Mouse (Mus musculus) embryonic facial prominence, embryonic 10.5 days (tissue): Measurements from ENCODE around the gene Pik3cg. TPM values are rescaled to one million over a fixed set of nuclear protein-coding genes. Genes with fewer than 3 reads are reported as not detected.

Source experiments
- DNase-seq: peaks from one replicate; pipeline ENCODE4 v3.0.0-alpha.2; 2017; ENCODE audit warnings: low spot score
- H3K27ac ChIP-seq: fragments of 300-500 bp; sonication (generic); replicated peaks from 2 replicates; pipeline ENCODE4 v1.5.1; 2016; ENCODE audit warnings: mild to moderate bottlenecking
- H3K27me3 ChIP-seq: fragments of 300-500 bp; sonication (generic); replicated peaks from 2 replicates; pipeline ENCODE4 v1.6.1; 2016; ENCODE audit warnings: low read depth, mild to moderate bottlenecking; ENCODE audit not compliant: poor library complexity, severe bottlenecking
- H3K36me3 ChIP-seq: fragments of 300-500 bp; sonication (generic); replicated peaks from 2 replicates; pipeline ENCODE4 v1.6.1; 2016; ENCODE audit warnings: mild to moderate bottlenecking, moderate library complexity
- H3K4me1 ChIP-seq: fragments of 300-500 bp; sonication (generic); 2 replicates; pipeline ENCODE4 v1.6.1; 2016
- H3K4me3 ChIP-seq: fragments of 300-500 bp; sonication (generic); 2 replicates; pipeline ENCODE4 v1.5.1; 2016; ENCODE audit warnings: mild to moderate bottlenecking, moderate library complexity
- H3K9me3 ChIP-seq: fragments of 300-500 bp; sonication (generic); 2 replicates; pipeline ENCODE4 v1.6.1; 2016; ENCODE audit warnings: mild to moderate bottlenecking
- WGBS: fragments of 180-500 bp; shearing (Covaris S2); methylation state at CpG from one replicate; pipeline ENCODE4 v1.1.7; 2016; 5-methylcytosine and 5-hydroxymethylcytosine counted together
- polyA plus RNA-seq: library from polyadenylated mRNA; unstranded; fragments of >200 nt; fragmentation: Nextera tagmentation; extraction: Ambion mirVana; gene quantifications from 2 replicates; pipeline ENCODE4 v1.2.1, GENCODE M21; 2016

Pik3cg gene
- polyA plus RNA-seq, 1 experiment from 2014 or later = 1.0 TPM

DNA sequence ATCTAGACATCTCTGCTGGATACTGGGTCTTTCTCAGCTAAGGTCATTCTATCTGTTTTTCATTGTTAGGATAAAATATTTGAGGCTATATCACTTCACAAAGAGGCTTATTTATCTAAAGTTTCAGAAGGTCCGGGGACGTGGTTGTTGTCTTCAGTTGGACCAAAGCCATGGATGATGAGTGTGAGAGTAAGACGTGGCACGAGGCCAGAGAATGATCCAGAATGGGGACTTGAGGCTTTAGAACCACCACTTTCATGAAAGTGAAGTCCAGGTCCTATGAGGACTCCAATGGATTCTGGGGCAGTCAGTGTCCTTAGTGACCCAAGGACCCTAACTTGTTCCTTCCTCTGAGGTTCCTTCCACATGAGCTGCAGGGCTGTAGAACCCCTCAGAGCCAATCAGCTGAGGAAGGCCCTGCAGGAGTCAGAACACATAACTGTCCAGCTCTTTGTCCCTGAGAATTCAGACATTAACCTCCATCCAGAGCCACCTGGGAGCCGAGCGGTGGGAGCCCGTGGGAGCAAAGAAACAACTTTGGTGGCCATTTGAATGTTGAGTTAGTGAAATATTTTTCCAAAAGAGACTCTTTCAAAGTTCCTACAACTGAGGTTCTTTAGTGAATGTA, 14.4 kb upstream of the Pik3cg start:
- Histone ChIP-seq H3K27ac (no peak overlapping the region), H3K9me3 (no peaks in the 10 kb centered on the region), H3K36me3 (no peaks in the 10 kb centered on the region), H3K27me3 (no peaks in the 10 kb centered on the region), H3K4me3 (no peak overlapping the region), H3K4me1 (peaks cover 6% of the 10 kb centered on the region; the same call in 1 of the 2 replicates)
- no peak for DNase-seq
- 95% methylated on average over 7 of the region's 7 CpGs for WGBS

DNA sequence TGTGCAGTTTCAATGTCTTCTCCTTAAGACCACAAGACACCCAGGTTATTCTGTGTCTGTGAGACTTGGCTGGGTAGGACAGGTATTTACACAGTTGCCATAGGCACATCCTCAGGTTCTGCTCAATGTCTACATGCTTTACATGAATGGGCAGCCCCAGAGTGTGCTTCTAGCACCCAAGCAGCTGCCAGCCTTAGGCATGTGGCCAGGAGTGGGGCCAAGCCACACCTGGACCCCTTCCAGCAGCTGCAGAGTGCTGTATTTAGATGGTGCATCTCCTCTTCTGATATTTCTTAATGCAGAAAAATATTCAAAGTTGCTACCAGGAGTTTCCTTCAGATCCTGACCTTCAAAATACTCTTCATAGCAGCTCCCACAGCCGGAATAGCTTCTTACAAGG, 11.9 kb upstream of the Pik3cg start:
- Histone ChIP-seq H3K27ac (no peak overlapping the region), H3K36me3 (no peaks in the 10 kb centered on the region), H3K4me3 (no peak overlapping the region), H3K27me3 (no peaks in the 10 kb centered on the region), H3K4me1 (peaks cover 6% of the 10 kb centered on the region; the same call in 1 of the 2 replicates), H3K9me3 (no peaks in the 10 kb centered on the region)
- no peak for DNase-seq
- 63% methylated on average over 1 of the region's 1 CpGs for WGBS

DNA sequence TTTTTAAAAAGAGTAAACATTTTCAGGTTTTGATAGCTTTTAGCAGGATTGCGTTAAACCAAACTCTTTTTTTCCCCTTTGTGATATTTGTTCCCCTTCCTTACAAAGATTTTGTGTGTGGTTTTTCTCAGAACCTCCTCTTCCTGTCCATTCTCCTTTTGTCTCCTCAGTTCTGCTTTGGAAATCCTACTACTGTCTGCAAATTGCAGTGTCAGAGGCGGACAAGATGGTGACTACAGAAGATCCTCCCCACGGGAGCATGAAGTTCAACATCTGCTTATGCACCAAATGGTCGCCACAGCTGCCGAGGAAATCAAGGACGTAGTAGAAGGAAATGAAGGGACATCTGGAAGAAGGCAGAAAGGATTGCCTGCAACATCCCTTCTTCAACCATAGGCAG, 6.7 kb upstream of the Pik3cg start:
- Histone ChIP-seq H3K4me1 (no peaks in the 10 kb centered on the region), H3K4me3 (no peak overlapping the region), H3K27ac (no peak overlapping the region), H3K9me3 (no peaks in the 10 kb centered on the region), H3K36me3 (no peaks in the 10 kb centered on the region), H3K27me3 (no peaks in the 10 kb centered on the region)
- DNase-seq = no peak
- WGBS = 85% methylated on average over 6 of the region's 6 CpGs

DNA sequence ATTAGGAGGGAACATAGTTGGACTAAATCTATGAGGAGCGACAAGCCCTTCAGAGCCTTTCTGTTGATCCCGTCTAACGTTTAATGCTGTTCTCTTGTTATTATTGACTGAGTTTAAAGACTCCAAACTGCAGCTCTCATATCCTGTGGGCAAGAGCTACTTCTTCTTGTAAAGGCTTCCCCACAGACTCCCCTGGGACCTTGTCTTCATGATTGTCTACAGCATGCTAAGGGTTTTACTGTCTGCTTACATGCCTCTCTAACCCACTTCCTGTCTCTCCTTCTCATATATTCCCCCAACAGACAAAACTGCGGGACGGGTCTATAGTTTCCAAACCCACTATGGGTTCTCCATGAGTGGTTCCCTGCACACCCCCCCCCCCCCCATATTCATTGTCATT, 4.2 kb upstream of the Pik3cg start:
- Histone ChIP-seq H3K36me3 (no peaks in the 10 kb centered on the region), H3K4me1 (peaks cover 13% of the 10 kb centered on the region; the same call in 1 of the 2 replicates), H3K4me3 (no peak overlapping the region), H3K27me3 (no peaks in the 10 kb centered on the region), H3K27ac (no peak overlapping the region), H3K9me3 (no peaks in the 10 kb centered on the region)
- WGBS = 92% methylated on average over 5 of the region's 5 CpGs
- DNase-seq = no peak

DNA sequence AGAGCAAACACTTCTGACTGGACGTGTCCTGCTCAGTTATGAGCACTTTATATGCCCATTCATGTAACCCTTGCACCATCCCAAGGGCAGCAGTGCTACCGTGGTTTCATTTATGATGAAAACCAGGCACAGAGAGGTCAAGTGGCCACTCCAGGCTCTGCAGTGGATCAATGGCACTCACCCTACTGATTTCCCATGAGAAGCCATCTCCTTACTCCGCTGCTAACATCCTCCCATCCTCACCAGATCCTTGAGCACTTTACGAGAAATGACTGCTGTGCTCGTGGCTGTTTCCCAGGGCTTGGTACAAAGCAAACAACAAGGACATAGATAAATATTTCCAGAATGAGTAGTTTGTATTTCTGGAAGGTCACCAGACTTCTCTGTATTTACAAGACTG, 3.7 kb upstream of the Pik3cg start:
- no peak for DNase-seq
- Histone ChIP-seq H3K9me3 (no peaks in the 10 kb centered on the region), H3K27ac (no peak overlapping the region), H3K36me3 (no peaks in the 10 kb centered on the region), H3K27me3 (no peaks in the 10 kb centered on the region), H3K4me1 (peaks cover 13% of the 10 kb centered on the region; the same call in 1 of the 2 replicates), H3K4me3 (no peak overlapping the region)
- WGBS = 82% methylated on average over 5 of the region's 5 CpGs

DNA sequence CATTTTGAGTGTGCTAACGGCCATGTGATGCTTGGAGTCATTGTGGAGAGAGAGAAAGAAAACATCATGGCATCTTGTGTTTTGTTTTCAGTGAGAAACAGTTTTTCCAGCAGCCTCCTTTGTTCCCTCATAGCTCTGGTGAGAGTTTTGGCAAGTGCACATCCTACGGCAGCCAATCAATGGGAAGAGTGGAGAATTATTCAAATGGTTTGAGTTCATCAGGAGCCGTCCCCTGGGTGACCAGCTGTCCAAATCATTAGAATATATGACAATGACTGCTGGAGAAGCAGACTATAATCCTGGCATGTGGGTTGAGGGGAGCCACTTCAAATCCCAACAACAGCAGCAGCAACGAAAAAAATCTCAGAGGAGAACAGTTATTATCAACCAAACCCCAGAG, 2.8 kb upstream of the Pik3cg start:
- DNase-seq = no peak
- Histone ChIP-seq H3K36me3 (no peaks in the 10 kb centered on the region), H3K27ac (no peak overlapping the region), H3K9me3 (no peaks in the 10 kb centered on the region), H3K4me3 (no peak overlapping the region), H3K4me1 (peaks cover 13% of the 10 kb centered on the region; the same call in 1 of the 2 replicates), H3K27me3 (no peaks in the 10 kb centered on the region)
- 83% methylated on average over 4 of the region's 4 CpGs for WGBS

DNA sequence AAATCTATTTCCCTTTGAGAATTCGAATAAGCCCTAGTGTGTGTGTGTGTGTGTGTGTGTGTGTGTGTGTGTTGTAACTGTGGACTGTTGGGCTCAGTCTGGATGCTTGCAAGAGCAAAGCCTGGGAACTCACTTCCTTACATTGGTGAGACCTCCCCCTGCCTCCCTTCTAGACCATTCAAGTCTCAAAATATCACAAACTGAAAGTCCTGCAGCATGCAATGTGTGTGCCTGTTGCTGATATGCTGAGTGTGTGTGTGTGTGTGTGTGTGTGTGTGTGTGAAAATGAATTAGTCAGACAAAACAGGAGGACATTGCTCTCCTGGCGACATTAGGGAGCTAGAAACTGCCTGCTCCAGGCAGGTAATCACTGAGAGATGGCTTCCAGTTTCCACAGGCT, 492 bp upstream of the Pik3cg start:
- Histone ChIP-seq H3K27ac (no peak overlapping the region), H3K9me3 (no peaks in the 10 kb centered on the region), H3K36me3 (no peaks in the 10 kb centered on the region), H3K27me3 (no peaks in the 10 kb centered on the region), H3K4me1 (peaks cover 16% of the 10 kb centered on the region), H3K4me3 (no peak overlapping the region)
- WGBS = 81% methylated on average over 2 of the region's 2 CpGs
- DNase-seq = no peak

DNA sequence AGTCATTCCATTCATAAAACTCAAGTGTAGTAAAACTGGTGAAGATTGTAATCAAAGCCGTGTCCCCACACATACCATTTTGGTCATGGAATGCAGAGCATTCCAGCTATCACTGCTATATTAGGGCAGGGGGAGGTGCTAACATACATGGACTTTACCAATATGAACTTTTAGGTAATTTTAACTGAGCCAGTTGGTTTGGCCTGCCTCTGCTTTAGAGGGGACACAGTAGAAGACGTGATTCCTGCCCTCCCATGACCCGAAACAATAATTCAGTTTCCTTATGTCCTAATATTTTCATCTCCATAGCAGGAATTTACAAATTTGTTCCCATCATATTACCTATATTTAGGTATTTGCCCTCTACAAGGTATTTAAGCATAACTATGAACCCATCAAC, 1.3 kb downstream of the Pik3cg start:
- H3K27ac ChIP-seq = no peak overlapping the region
- no peaks in the 10 kb centered on the region for H3K36me3 ChIP-seq
- 80% methylated on average over 3 of the region's 3 CpGs for WGBS
- H3K4me3 ChIP-seq = no peak overlapping the region
- DNase-seq = no peak
- peaks cover 24% of the 10 kb centered on the region for H3K4me1 ChIP-seq
- no peaks in the 10 kb centered on the region for H3K9me3 ChIP-seq
- no peaks in the 10 kb centered on the region for H3K27me3 ChIP-seq

DNA sequence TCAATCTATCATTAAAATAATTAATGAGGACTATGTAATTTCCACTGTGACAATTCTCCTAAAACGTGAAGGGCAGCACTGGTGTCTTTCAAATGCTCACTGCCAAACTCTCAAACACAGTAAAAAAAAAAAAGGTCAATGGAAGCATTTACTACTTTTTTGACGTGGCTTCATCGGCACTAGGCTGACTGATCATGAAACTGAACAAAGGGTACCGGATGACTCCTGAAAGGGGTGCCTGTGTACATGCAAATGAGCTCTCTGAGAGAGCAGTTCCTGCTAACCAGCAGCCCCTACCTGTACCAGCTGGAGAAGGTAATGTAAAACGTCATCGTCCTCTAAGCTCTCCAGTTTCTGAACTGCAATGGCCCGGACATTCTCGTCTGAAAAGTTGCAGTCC, 4.8 kb downstream of the Pik3cg start:
- Histone ChIP-seq H3K4me3 (no peak overlapping the region), H3K27ac (no peak overlapping the region), H3K4me1 (peaks cover 20% of the 10 kb centered on the region), H3K36me3 (no peaks in the 10 kb centered on the region), H3K9me3 (no peaks in the 10 kb centered on the region), H3K27me3 (no peaks in the 10 kb centered on the region)
- WGBS = 65% methylated on average over 8 of the region's 8 CpGs
- no peak for DNase-seq

DNA sequence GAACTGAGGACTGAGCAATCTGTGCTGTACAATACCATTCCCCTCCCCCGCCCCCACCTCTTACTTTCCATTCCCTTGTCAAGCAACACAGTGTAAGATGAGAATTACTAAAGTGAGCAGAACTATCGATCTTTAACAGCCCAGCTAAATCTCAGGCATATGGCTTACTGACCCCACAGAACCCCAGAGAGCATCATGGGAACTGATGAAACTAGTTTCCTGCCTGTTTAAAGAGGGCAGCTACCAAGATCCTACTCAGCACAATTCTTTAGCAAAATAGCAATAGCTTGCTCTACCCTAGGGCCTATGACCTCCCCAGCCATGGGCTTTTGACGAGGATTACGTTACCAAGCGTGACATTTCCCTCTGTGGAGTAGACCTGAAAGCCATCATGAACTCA, 5.9 kb downstream of the Pik3cg start:
- no peak overlapping the region for H3K27ac ChIP-seq
- no peak for DNase-seq
- no peaks in the 10 kb centered on the region for H3K9me3 ChIP-seq
- WGBS = 83% methylated on average over 5 of the region's 5 CpGs
- H3K4me1 ChIP-seq = peaks cover 12% of the 10 kb centered on the region; the same call in 1 of the 2 replicates
- no peaks in the 10 kb centered on the region for H3K36me3 ChIP-seq
- no peaks in the 10 kb centered on the region for H3K27me3 ChIP-seq
- H3K4me3 ChIP-seq = no peak overlapping the region

DNA sequence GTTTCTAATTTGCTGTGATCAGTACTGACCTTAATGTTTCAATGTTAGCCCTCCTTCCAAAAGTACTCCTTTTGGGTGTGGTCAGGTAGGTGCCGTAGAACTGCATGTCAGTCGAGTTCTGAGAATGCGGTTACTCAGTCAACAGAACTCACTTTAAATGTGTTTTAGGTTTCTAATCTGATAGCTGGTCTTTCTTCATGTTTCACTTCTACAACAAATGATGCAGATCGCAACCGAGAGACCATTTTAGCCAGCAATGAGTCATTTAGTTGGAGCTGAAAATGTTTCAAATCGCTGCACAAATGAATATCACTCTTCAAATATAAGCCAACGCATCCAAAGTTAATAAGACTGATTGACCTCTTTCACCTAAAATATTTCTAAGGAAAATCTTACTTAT, 6.5 kb downstream of the Pik3cg start:
- no peaks in the 10 kb centered on the region for H3K27me3 ChIP-seq
- WGBS = 92% methylated on average over 7 of the region's 7 CpGs

DNA sequence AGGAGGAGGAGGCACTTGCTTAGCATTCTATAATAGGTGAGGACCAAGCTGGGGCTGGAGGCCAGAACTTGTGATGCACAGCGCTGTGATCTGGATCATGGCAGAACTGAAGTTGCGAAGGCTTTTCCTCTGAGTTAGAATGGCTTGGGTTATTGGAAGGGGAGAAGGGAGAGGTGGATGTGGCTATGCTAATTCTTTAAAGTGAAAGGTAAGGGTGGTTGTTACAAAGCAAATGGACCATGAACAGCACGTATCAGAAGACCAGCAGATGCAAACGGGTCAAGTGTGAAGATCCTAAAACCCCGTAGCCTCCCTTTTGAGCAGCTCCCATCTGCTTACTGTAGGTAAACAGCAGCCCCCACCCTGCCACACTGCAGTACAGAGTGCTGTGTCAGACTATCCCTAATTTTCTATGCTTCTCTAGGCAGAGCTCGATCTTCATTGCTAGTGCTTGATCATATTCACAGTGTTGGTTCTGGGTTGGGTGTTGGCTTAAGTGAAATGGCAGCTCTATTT, 7.3 kb downstream of the Pik3cg start:
- Histone ChIP-seq H3K4me1 (peaks cover 12% of the 10 kb centered on the region; the same call in 1 of the 2 replicates), H3K4me3 (no peak overlapping the region), H3K36me3 (no peaks in the 10 kb centered on the region), H3K27ac (no peak overlapping the region), H3K9me3 (no peaks in the 10 kb centered on the region), H3K27me3 (no peaks in the 10 kb centered on the region)
- DNase-seq = no peak
- 84% methylated on average over 6 of the region's 6 CpGs for WGBS

More for the DNA sequence above, 6.5 kb downstream of the Pik3cg start:
- no peak overlapping the region for H3K4me3 ChIP-seq
- H3K4me1 ChIP-seq = peaks cover 12% of the 10 kb centered on the region; the same call in 1 of the 2 replicates
- H3K36me3 ChIP-seq = no peaks in the 10 kb centered on the region
- DNase-seq = no peak
- no peak overlapping the region for H3K27ac ChIP-seq
- H3K9me3 ChIP-seq = no peaks in the 10 kb centered on the region

DNA sequence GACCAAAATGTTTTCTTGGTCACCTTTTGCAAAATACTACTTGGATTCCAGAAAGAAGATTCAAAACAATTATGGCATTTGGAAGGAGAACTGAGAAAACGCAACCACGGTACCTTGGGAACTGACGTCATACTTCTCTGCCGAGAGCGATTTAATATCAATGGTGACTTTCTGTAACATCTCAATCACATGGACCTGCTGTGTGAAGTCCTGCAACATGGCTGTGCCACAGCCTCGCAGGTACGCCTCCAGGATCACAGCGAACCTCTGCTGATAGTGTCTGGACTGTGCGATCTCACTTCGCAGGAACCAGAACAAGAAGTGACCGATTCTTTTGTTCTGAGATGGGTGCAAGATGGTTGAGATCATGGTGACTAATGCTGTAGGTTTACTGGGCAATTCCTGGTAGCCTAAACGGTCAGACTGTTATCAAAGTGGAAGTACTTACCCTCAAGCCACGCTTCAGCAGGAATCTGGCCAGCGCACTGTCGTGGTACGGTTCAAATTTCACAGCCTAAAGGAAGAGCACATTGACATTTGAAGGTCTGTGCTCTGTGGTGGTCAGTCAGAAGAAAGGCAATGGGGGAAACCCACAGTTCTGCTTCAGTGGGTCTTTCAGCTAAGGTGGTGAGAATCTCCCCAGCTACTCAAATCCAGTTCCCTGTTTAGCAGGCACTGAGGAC, 7.9 kb downstream of the Pik3cg start:
- no peak overlapping the region for H3K27ac ChIP-seq
- WGBS = 79% methylated on average over 16 of the region's 16 CpGs
- peaks cover 12% of the 10 kb centered on the region; the same call in 1 of the 2 replicates for H3K4me1 ChIP-seq
- no peak overlapping the region for H3K4me3 ChIP-seq
- no peaks in the 10 kb centered on the region for H3K27me3 ChIP-seq
- H3K36me3 ChIP-seq = no peaks in the 10 kb centered on the region
- DNase-seq = no peak
- no peaks in the 10 kb centered on the region for H3K9me3 ChIP-seq
